Mouse (Mus musculus): ENCODE measurements at regions not wholly inside any gene's neighbourhood (a gene's known extent, or its start where the extent isn't known, plus 50 kb on each side); places are given as distances from the start of the nearest gene placed in this dataset.

DNA sequence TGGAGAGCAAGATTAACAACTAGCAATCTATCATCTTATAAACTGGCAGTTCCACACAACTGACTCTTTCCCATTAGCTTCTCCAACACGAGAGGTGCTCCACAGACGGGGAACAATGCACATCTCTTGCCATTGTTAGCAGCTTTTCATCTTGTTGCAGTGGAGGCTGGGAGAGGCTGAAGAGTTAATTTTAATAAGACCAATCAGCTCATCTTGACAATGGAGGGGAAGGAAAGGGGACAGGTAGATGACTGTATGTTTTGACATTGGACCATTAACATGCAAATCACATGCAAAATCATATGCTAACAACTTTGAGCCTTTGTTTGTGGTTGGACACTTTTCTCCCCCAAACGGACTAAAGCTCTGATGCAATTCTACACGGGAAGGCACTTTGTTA is 218.9 kb upstream of the Id4 start:
- no peak for ATAC-seq (replicated peaks; ENCODE audit: low FRiP score)
- no peak overlapping the region for H3K9ac ChIP-seq (ENCODE audit: low read depth, low read length)
- no peak overlapping the region for H3K4me3 ChIP-seq (ENCODE audit: low read depth, low read length)
- H3K27me3 ChIP-seq (replicated peaks; ENCODE audit: control insufficient read depth, insufficient read depth, low read length) = no peaks in the 10 kb centered on the region
- WGBS = 62% methylated on average over 4 of the region's 4 CpGs
- no peaks in the 10 kb centered on the region for H3K36me3 ChIP-seq (ENCODE audit: control insufficient read depth, insufficient read depth, low read length)
- no peaks in the 10 kb centered on the region for H3K4me1 ChIP-seq (replicated peaks; ENCODE audit: control insufficient read depth, insufficient read depth, low read length)
- H3K4me2 ChIP-seq = no peak overlapping the region
- DNase-seq (ENCODE audit: low spot score) = no peak
- H3K27ac ChIP-seq (ENCODE audit: low read depth, low read length) = no peak overlapping the region
- no peaks in the 10 kb centered on the region for H3K9me3 ChIP-seq (ENCODE audit: control insufficient read depth, low read length)

DNA sequence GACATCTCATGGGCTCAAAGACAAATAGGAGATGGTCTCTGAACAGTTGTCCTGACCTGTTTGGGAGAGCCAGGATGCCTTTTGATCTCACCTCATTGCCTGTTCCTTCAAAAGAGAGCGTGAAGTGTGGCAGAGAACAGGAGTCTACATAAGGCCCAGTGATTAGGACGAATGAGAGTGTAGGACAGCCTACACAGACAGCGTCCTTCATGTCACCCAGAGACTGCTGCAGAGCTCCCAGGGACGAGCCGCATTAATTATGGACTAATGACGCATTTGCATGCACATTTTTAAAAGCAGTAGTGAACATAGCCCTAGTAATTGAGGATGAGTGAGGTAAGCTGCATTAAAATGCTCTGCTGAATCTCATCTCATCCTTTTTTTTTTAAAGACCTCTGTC is 218.5 kb upstream of the Id4 start:
- Histone ChIP-seq H3K27ac (ENCODE audit: low read depth, low read length) (no peak overlapping the region), H3K27me3 (replicated peaks; ENCODE audit: control insufficient read depth, insufficient read depth, low read length) (no peaks in the 10 kb centered on the region), H3K4me2 (no peak overlapping the region), H3K36me3 (ENCODE audit: control insufficient read depth, insufficient read depth, low read length) (no peaks in the 10 kb centered on the region), H3K9me3 (ENCODE audit: control insufficient read depth, low read length) (no peaks in the 10 kb centered on the region), H3K4me1 (replicated peaks; ENCODE audit: control insufficient read depth, insufficient read depth, low read length) (no peaks in the 10 kb centered on the region), H3K9ac (ENCODE audit: low read depth, low read length) (no peak overlapping the region), H3K4me3 (ENCODE audit: low read depth, low read length) (no peak overlapping the region)
- WGBS = 79% methylated on average over 6 of the region's 6 CpGs
- DNase-seq (ENCODE audit: low spot score) = no peak
- no peak for ATAC-seq (replicated peaks; ENCODE audit: low FRiP score)

GRCm38 (mm10) chr13:48046201-48046750 is 214.8 kb upstream of the Id4 start:
- Histone ChIP-seq H3K27me3 (replicated peaks; ENCODE audit: control insufficient read depth, insufficient read depth, low read length) (no peaks in the 10 kb centered on the region), H3K27ac (ENCODE audit: low read depth, low read length) (no peak overlapping the region), H3K9ac (ENCODE audit: low read depth, low read length) (no peak overlapping the region), H3K4me2 (no peak overlapping the region), H3K36me3 (ENCODE audit: control insufficient read depth, insufficient read depth, low read length) (no peaks in the 10 kb centered on the region), H3K4me3 (ENCODE audit: low read depth, low read length) (no peak overlapping the region), H3K9me3 (ENCODE audit: control insufficient read depth, low read length) (no peaks in the 10 kb centered on the region), H3K4me1 (replicated peaks; ENCODE audit: control insufficient read depth, insufficient read depth, low read length) (no peaks in the 10 kb centered on the region)
- WGBS = 76% methylated on average over 25 of the region's 25 CpGs
- no peak for ATAC-seq (replicated peaks; ENCODE audit: low FRiP score)
- DNase-seq (ENCODE audit: low spot score) = no peak

DNA sequence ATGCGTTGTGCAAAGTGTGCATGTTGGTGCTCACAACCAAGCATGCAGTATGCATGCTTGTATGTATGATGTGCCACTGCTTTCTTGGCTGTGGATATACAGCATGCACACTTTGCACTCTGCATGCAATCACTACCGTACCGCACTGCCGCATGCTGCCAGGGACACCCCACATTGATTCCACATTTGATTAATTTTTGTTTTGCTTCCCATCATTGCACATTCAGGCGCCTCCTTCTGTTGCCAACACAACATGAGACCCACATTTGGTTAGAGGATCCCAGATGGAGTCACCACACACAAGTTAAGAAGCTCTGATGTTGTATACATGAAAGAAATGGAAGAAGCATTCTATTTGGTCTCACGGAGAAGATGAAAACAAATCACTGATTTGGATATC is 211.2 kb upstream of the Id4 start:
- no peak overlapping the region for H3K27ac ChIP-seq (ENCODE audit: low read depth, low read length)

GRCm38 (mm10) chr13:48074630-48075029 is 186.4 kb upstream of the Id4 start:
- Histone ChIP-seq H3K4me1 (replicated peaks; ENCODE audit: control insufficient read depth, insufficient read depth, low read length) (no peaks in the 10 kb centered on the region), H3K27me3 (replicated peaks; ENCODE audit: control insufficient read depth, insufficient read depth, low read length) (no peaks in the 10 kb centered on the region), H3K9me3 (ENCODE audit: control insufficient read depth, low read length) (no peaks in the 10 kb centered on the region), H3K27ac (ENCODE audit: low read depth, low read length) (no peak overlapping the region), H3K4me3 (ENCODE audit: low read depth, low read length) (no peak overlapping the region), H3K4me2 (no peak overlapping the region), H3K36me3 (ENCODE audit: control insufficient read depth, insufficient read depth, low read length) (no peaks in the 10 kb centered on the region), H3K9ac (ENCODE audit: low read depth, low read length) (no peak overlapping the region)
- ATAC-seq (replicated peaks; ENCODE audit: low FRiP score) = no peak
- no peak for DNase-seq (ENCODE audit: low spot score)

More for the DNA sequence above, 211.2 kb upstream of the Id4 start:
- Histone ChIP-seq H3K27me3 (replicated peaks; ENCODE audit: control insufficient read depth, insufficient read depth, low read length) (no peaks in the 10 kb centered on the region), H3K36me3 (ENCODE audit: control insufficient read depth, insufficient read depth, low read length) (no peaks in the 10 kb centered on the region), H3K9ac (ENCODE audit: low read depth, low read length) (no peak overlapping the region), H3K9me3 (ENCODE audit: control insufficient read depth, low read length) (no peaks in the 10 kb centered on the region), H3K4me2 (no peak overlapping the region), H3K4me3 (ENCODE audit: low read depth, low read length) (no peak overlapping the region), H3K4me1 (replicated peaks; ENCODE audit: control insufficient read depth, insufficient read depth, low read length) (no peaks in the 10 kb centered on the region)
- 87% methylated on average over 6 of the region's 6 CpGs for WGBS
- no peak for ATAC-seq (replicated peaks; ENCODE audit: low FRiP score)
- no peak for DNase-seq (ENCODE audit: low spot score)

DNA sequence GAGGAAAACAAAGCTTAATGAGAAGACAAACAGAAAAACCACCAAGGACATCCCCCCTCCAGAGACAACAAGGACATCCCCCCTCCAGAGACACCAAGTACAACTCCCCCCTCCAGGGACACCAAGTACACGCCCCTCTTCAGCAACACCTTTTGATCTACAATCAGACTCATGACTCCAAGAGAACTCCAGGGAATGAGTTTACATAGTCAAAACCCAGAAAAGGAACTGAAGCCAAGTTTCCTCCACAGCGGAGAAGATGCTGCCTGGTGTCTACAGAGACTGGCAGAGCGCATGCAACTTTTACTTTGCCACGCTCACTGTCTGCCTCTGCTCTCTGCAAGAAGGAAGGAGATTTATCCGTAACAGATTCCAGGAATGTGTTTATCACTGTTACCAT is 185.7 kb upstream of the Id4 start:
- Histone ChIP-seq H3K27ac (ENCODE audit: low read depth, low read length) (no peak overlapping the region), H3K9ac (ENCODE audit: low read depth, low read length) (no peak overlapping the region), H3K36me3 (ENCODE audit: control insufficient read depth, insufficient read depth, low read length) (no peaks in the 10 kb centered on the region), H3K27me3 (replicated peaks; ENCODE audit: control insufficient read depth, insufficient read depth, low read length) (no peaks in the 10 kb centered on the region), H3K4me2 (no peak overlapping the region), H3K9me3 (ENCODE audit: control insufficient read depth, low read length) (no peaks in the 10 kb centered on the region), H3K4me1 (replicated peaks; ENCODE audit: control insufficient read depth, insufficient read depth, low read length) (no peaks in the 10 kb centered on the region), H3K4me3 (ENCODE audit: low read depth, low read length) (no peak overlapping the region)
- DNase-seq (ENCODE audit: low spot score) (no peak), ATAC-seq (replicated peaks; ENCODE audit: low FRiP score) (no peak)
- 59% methylated on average over 5 of the region's 5 CpGs for WGBS

DNA sequence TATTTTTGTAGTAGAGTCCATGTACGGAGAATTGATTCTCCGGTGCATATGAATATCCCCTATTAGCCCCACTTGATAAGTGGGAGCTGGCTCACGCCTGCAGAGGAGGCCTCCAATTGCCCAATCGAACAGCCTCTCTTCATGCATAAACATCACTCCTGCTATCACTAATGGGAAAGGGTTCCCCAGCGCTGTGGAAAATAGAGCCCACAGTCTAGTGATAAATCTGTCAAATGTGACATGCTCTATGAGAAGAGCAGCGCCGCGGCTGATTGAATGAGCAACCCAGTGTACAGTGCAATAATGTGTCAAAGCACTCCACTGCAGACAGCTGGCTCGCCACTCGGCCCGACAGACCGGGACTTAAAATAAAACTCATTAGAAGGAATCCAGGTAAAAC is 182.8 kb upstream of the Id4 start:
- Histone ChIP-seq H3K4me1 (replicated peaks; ENCODE audit: control insufficient read depth, insufficient read depth, low read length) (no peaks in the 10 kb centered on the region), H3K36me3 (ENCODE audit: control insufficient read depth, insufficient read depth, low read length) (no peaks in the 10 kb centered on the region), H3K9me3 (ENCODE audit: control insufficient read depth, low read length) (no peaks in the 10 kb centered on the region), H3K4me3 (ENCODE audit: low read depth, low read length) (no peak overlapping the region), H3K27me3 (replicated peaks; ENCODE audit: control insufficient read depth, insufficient read depth, low read length) (no peaks in the 10 kb centered on the region), H3K4me2 (no peak overlapping the region), H3K27ac (ENCODE audit: low read depth, low read length) (no peak overlapping the region), H3K9ac (ENCODE audit: low read depth, low read length) (no peak overlapping the region)
- 67% methylated on average over 12 of the region's 12 CpGs for WGBS
- no peak for ATAC-seq (replicated peaks; ENCODE audit: low FRiP score)
- DNase-seq (ENCODE audit: low spot score) = no peak

DNA sequence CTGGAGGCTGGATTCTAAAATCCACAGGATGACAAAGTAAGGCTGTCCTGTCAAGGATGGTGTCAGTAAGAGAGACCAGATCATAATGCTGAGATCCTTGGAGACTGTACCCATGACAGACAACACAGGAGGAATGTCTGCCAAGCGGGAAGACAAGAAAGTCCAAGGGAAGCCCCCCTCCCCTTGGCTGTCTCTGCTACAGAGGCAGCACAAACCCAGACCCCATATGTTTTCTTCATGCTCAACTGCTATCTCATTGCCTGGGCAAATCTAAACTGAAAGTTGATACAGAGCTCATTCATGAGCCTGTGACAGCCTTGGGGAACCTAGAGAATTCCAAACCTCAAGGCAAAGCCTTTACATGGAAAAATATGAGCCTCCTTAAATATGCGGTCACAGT is 177.7 kb upstream of the Id4 start:
- H3K4me3 ChIP-seq (ENCODE audit: low read depth, low read length) = no peak overlapping the region
- H3K27ac ChIP-seq (ENCODE audit: low read depth, low read length) = no peak overlapping the region
- 86% methylated on average over 2 of the region's 2 CpGs for WGBS
- no peak overlapping the region for H3K4me2 ChIP-seq
- no peak for DNase-seq (ENCODE audit: low spot score)
- ATAC-seq (replicated peaks; ENCODE audit: low FRiP score) = no peak
- no peaks in the 10 kb centered on the region for H3K9me3 ChIP-seq (ENCODE audit: control insufficient read depth, low read length)
- H3K4me1 ChIP-seq (replicated peaks; ENCODE audit: control insufficient read depth, insufficient read depth, low read length) = no peaks in the 10 kb centered on the region
- H3K36me3 ChIP-seq (ENCODE audit: control insufficient read depth, insufficient read depth, low read length) = no peaks in the 10 kb centered on the region
- H3K9ac ChIP-seq (ENCODE audit: low read depth, low read length) = no peak overlapping the region
- H3K27me3 ChIP-seq (replicated peaks; ENCODE audit: control insufficient read depth, insufficient read depth, low read length) = no peaks in the 10 kb centered on the region

- no peaks in the 10 kb centered on the region for H3K9me3 ChIP-seq (ENCODE audit: control insufficient read depth, low read length)
Observed at GRCm38 (mm10) chr13:48083807-48084206, 177.2 kb upstream of the Id4 start.

More at GRCm38 (mm10) chr13:48083807-48084206, 177.2 kb upstream of the Id4 start:
- DNase-seq (ENCODE audit: low spot score) (no peak), ATAC-seq (replicated peaks; ENCODE audit: low FRiP score) (no peak)
- H3K4me1 ChIP-seq (replicated peaks; ENCODE audit: control insufficient read depth, insufficient read depth, low read length) = no peaks in the 10 kb centered on the region
- H3K4me2 ChIP-seq = no peak overlapping the region
- H3K27me3 ChIP-seq (replicated peaks; ENCODE audit: control insufficient read depth, insufficient read depth, low read length) = no peaks in the 10 kb centered on the region
- no peak overlapping the region for H3K27ac ChIP-seq (ENCODE audit: low read depth, low read length)
- H3K9ac ChIP-seq (ENCODE audit: low read depth, low read length) = no peak overlapping the region
- no peaks in the 10 kb centered on the region for H3K36me3 ChIP-seq (ENCODE audit: control insufficient read depth, insufficient read depth, low read length)
- H3K4me3 ChIP-seq (ENCODE audit: low read depth, low read length) = no peak overlapping the region

Measured in liver, embryonic 11.5 days (tissue).